Mouse (Mus musculus): ENCODE measurements around the gene Sema3b. TPM values are rescaled to one million over a fixed set of nuclear protein-coding genes. Genes with fewer than 3 reads are reported as not detected.

Gene Sema3b
- total RNA-seq, 2 experiments from 2014 or later, result 0.50 TPM; not detected in 1

GRCm38 (mm10) chr9:107596619-107597569 lies 12.1 kb downstream of the Sema3b start:
- ATAC-seq (replicated peaks; ENCODE audit: low FRiP score, low TSS enrichment, poor library complexity, severe bottlenecking), result no peak

DNA sequence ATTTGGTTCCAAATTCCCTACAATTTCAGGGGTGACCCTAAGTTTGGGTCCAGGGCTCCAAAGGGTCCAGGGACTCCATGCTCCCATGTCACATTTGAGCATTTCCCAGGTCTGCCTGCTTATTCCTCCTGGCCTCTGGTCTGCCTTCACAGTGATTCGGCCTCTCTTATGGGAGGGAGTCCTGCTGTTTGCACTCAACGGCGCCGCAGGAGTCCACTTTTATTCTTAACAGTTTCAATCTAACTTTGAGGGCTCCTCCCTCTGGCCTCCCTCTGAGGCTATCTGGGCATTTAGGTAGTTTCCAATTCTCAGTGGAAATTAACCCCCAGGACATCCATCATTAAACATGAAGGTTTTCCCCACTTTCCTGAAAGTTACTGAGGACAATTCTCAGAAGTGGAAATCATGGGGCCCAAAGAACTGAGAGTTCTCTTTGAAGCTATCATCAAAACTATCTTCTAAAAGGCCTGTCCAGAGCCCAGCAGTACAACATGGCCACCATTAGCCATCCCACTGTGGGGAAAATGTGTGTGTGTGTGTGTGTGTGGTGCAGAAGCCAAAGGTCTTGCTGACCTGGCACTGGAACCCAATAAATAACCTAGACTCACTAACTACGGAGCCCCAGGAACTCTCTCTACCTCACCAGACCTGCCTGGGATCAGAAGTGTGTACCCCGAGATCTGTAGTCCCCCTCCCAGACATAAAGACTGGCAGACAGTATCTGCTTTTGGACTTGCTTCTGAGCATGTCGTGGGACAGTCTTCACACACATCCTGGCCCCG lies 14.6 kb downstream of the Sema3b start:
- ATAC-seq (replicated peaks; ENCODE audit: low FRiP score, low TSS enrichment, poor library complexity, severe bottlenecking), result no peak

DNA sequence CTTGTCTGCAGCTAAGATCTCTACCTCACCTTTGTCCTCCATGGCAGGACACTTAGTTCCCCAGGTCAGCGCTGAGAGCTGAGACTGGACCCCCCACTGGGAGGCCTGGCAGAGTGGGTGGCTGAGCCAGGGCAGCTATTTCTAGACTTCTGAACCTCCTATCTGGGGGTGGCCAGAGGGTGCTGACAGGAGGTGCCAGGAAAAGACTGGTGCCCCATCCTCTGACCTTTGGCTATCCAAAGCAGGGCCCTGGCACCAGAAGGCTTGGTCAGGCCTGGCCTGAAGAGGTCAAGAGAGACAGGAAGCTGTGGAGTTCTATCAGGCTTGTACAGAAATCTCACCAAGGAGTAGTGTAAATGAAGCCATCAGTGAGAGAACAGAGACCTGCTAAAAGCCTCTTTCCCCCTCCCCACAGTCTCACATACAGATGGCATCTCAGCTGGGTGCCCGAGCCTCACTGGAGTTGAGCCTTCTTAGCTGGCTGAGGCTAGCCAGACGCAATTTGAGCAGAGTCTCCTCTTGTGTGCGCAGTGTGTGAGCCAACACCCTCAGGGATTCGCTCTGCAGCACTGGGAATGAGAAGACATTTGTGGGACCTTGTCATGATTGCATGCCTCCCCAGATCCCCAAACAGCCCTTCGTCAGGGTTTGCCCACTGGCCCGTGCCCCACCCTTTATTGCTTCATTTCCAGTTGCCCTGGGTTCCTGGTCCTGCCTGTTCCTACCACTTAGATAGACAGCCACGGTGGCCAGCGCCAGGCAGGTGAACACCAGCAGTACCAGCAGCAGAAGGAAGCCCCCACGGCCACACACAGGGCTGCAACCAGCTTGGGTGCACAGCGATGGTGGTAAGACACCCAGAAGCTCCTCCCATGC lies 15.7 kb downstream of the Sema3b start:
- no peak for ATAC-seq (replicated peaks; ENCODE audit: low FRiP score, low TSS enrichment, poor library complexity, severe bottlenecking)

GRCm38 (mm10) chr9:107590773-107591060 lies 18.3 kb downstream of the Sema3b start:
- ATAC-seq (replicated peaks; ENCODE audit: low FRiP score, low TSS enrichment, poor library complexity, severe bottlenecking), result no peak

DNA sequence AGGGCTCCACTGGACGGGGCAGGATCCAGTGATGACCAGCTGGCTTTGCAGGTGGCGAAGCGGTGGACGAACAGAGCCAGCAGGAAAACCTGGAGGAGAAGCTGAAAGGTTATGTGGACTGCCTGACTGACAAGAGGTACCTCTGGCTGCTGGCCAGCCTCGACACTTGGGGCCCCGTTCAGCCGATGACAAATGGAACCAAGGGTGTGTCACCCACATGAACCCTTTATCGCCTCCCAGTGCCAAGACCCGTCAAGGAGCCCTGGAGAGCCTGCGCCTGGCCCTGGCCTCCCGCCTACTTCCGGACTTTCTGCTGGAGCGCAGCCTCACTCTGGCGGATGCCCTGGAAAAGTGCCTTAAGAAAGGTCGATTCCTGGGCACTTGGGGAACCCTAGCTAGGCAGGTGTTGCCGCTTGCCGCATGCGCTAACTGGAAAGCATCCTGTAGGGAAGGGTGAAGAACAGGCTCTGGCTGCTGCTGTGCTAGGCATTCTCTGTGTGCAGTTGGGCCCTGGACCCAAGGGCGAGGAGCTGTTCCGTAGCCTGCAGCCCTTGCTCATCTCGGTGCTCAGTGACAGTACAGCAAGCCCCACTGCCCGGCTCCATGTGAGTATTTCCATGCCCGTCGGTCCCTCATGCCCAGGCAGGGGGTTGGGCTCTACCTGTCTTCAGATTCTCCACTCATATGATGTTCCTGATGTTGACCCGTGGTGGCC lies 18.8 kb downstream of the Sema3b start:
- peak; percentile 49 for ATAC-seq (replicated peaks; ENCODE audit: low FRiP score, low TSS enrichment, poor library complexity, severe bottlenecking)

DNA sequence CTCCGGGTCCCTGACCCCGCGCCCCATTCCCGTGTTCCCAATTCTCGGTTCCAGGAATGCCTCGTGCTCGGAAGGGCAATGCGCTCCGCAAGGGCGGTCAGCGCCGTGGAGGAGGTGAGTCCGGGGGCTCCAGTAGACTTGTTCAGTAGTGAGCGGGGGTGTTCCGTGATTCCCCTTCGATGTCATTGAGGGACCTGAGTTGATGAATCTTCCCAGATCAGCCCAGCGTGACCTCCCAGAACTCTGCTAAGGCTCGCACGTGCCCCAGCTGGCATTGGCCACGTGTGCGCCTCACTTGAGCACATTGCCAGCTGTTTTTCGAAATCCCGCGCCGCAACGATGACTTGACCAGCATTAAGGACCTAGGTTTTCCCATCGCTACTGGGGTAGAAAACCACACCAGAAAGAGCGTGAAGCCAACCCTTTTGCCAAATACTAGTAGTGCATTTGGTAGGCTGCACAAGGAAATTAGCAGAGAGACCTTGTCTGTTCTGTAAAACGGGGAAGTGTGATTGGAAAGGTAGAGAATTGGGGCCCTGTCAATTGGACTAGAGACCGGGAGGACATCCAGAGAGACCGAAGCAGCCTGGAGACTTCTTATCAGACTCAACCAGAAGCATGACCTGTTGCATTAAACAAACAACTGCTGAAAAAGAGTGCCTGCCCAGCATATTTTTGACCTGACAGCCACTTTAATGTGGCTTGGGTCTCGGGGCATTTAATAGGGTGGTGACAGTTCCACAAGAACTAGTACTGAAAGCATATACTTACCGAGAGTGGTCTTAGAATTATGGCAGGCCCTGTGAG lies 21.0 kb downstream of the Sema3b start:
- peak; percentile 25 for ATAC-seq (replicated peaks; ENCODE audit: low FRiP score, low TSS enrichment, poor library complexity, severe bottlenecking)

- ATAC-seq (replicated peaks; ENCODE audit: low FRiP score, low TSS enrichment, poor library complexity, severe bottlenecking), result peak; percentile 74
These were observed 21.8 kb downstream of the Sema3b start, which contains the start of gene Ifrd2 for GRCm38 (mm10) chr9:107586974-107587832. Ifrd2 (plus strand) TSS chr9:107587642.

- no peak for ATAC-seq (replicated peaks; ENCODE audit: low FRiP score, low TSS enrichment, poor library complexity, severe bottlenecking)
These were observed 22.5 kb downstream of the Sema3b start for GRCm38 (mm10) chr9:107586504-107586903.

GRCm38 (mm10) chr9:107583174-107583573 lies 25.9 kb downstream of the Sema3b start:
- no peak for ATAC-seq (replicated peaks; ENCODE audit: low FRiP score, low TSS enrichment, poor library complexity, severe bottlenecking)

GRCm38 (mm10) chr9:107582509-107583062 lies 26.4 kb downstream of the Sema3b start:
- no peak for ATAC-seq (replicated peaks; ENCODE audit: low FRiP score, low TSS enrichment, poor library complexity, severe bottlenecking)

- no peak for ATAC-seq (replicated peaks; ENCODE audit: low FRiP score, low TSS enrichment, poor library complexity, severe bottlenecking)
These were observed 27.4 kb downstream of the Sema3b start for GRCm38 (mm10) chr9:107581584-107581983.

- peak; percentile 84 for ATAC-seq (replicated peaks; ENCODE audit: low FRiP score, low TSS enrichment, poor library complexity, severe bottlenecking)
These were observed 28.3 kb downstream of the Sema3b start, which contains the start of gene Hyal3 for GRCm38 (mm10) chr9:107580501-107581317. Hyal3 (plus strand) TSS chr9:107580818.

DNA sequence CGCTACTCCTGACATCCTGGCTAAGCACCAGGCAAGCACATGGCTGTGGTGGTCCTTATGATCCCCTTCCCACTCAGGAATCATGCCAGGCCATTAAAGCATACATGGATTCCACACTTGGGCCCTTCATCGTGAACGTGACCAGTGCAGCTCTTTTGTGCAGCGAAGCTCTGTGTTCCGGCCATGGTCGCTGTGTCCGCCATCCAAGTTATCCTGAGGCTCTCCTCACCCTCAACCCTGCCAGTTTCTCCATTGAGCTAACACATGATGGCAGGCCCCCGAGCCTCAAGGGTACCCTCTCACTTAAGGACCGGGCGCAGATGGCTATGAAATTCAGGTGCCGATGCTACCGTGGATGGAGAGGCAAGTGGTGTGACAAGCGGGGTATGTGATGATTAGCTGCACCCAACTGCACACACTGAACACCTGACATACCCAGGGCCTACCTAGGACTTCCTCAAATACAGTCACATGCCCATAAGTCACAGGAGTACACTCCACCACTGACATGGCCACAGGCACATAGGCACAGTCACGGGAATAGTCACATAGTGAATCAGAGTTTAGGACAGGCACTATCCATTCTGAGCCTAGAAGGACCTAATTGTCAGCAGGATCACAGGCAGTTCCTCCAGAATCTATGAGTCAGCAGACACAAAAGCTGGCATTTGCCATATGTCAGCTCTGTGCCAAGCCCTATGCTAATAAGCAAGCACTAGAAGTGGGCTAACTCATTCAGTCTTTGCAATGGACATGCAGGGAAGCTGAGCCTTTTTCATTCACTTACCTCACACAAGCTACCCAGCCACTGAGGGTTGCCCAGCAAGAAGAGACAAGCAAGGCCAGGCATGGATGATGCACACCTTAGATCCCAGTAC lies 29.8 kb downstream of the Sema3b start:
- no peak for ATAC-seq (replicated peaks; ENCODE audit: low FRiP score, low TSS enrichment, poor library complexity, severe bottlenecking)

- no peak for ATAC-seq (replicated peaks; ENCODE audit: low FRiP score, low TSS enrichment, poor library complexity, severe bottlenecking)
These were observed 30.4 kb downstream of the Sema3b start, which contains the start of gene Naa80 for GRCm38 (mm10) chr9:107578587-107578986. Naa80 (plus strand) TSS chr9:107578887.

- no peak for ATAC-seq (replicated peaks; ENCODE audit: low FRiP score, low TSS enrichment, poor library complexity, severe bottlenecking)
These were observed 31.2 kb downstream of the Sema3b start for GRCm38 (mm10) chr9:107577871-107578270.
